In genomic region chr4:132524321-132524741, GRCm38 (mm10) we compare ENCODE assay signal across 13 mouse cellular contexts. TPM values are rescaled to one million over a fixed set of nuclear protein-coding genes. Genes with fewer than 3 reads are reported as not detected.
DNase-seq lines count a peak whose midpoint lies in the region; ATAC-seq and TF ChIP-seq lines count a peak whose summit lies in the region.
"Had no signal": no experiment of that assay in that cellular context is flagged by ENCODE, and none has a peak within 500 bp of the region (broad histone marks: within the 10 kb centered on the region; RNA-seq: fewer than 3 reads in every experiment).

No protein-coding gene starts in this region.

- in situ Hi-C loops in ES-E14 (cut with MboI; ENCODE audit: low sequenced_read_pairs in 2 of 2, unreplicated experiment in 2 of 2), result no loop called here

- DNase-seq in kidney, adult 2 months, result peak; percentile 33
- no peak for DNase-seq in kidney, adult 8-10 months
- DNase-seq in ES-E14 (ENCODE audit: low read depth, low spot score) (no peak), adipocyte (ENCODE audit: low spot score) (no peak)
- no peak for DNase-seq in B cell, adult 2 months
- DNase-seq: cerebellum, postnatal 10 days; kidney, postnatal 36 days had no signal

- no peaks in the 10 kb centered on the region for H3K4me1 ChIP-seq in kidney, adult 2 months (ENCODE audit: control insufficient read depth, insufficient read depth, low read length)
- H3K4me1 ChIP-seq in ES-Bruce4 (ENCODE audit: control insufficient read depth, insufficient read depth, low read length) (no peaks in the 10 kb centered on the region), ES-E14 (ENCODE audit: control insufficient read depth in 2 of 2, insufficient read depth in 2 of 2, low read length in 2 of 2, poor library complexity in 1 of 2) (peaks cover 2 to 8% of the 10 kb centered on the region in 2 experiments; a peak in 2 of 4 replicates)
- no peaks in the 10 kb centered on the region for H3K4me1 ChIP-seq in limb, embryonic 12.5 days (replicated peaks)

- H3K27me3 ChIP-seq in kidney, adult 2 months (replicated peaks; ENCODE audit: control insufficient read depth, insufficient read depth, low read length), result no peaks in the 10 kb centered on the region
- no peaks in the 10 kb centered on the region for H3K27me3 ChIP-seq in ES-Bruce4 (ENCODE audit: control insufficient read depth, insufficient read depth, low read length, poor library complexity, severe bottlenecking)
- H3K27me3 ChIP-seq in limb, embryonic 12.5 days, result no peaks in the 10 kb centered on the region
- H3K27me3 ChIP-seq: midbrain, embryonic 12.5 days; Patski had no signal

- H3K4me2 ChIP-seq in limb, embryonic 12.5 days, result no peak overlapping the region
- H3K4me2 ChIP-seq: midbrain, embryonic 12.5 days had no signal

- peak overlapping the region; percentile 23 for H3K9ac ChIP-seq in ES-Bruce4 (ENCODE audit: low read depth, poor library complexity, severe bottlenecking)
- peak overlapping the region; percentile 63; the same call in 1 of the 2 replicates for H3K9ac ChIP-seq in ES-E14 (ENCODE audit: insufficient read depth, low read depth, low read length, poor library complexity, severe bottlenecking)
- H3K9ac ChIP-seq in limb, embryonic 12.5 days (replicated peaks), result peak overlapping the region; percentile 35; the same call in 1 of the 2 replicates
- H3K9ac ChIP-seq: midbrain, embryonic 12.5 days had no signal

- no peak for ATAC-seq in limb, embryonic 12.5 days (ENCODE audit: insufficient number of reproducible peaks, insufficient read depth, low FRiP score, low TSS enrichment, low read depth)
- no peak for ATAC-seq in activated CD4-positive, CD25-positive, alpha-beta regulatory T cell, adult 4 months
- ATAC-seq: forebrain, embryonic 14.5 days; Patski had no signal

- H3K27ac ChIP-seq in kidney, adult 2 months (ENCODE audit: insufficient read depth, low read depth, low read length), result no peak overlapping the region
- peak overlapping the region; percentile 99 for H3K27ac ChIP-seq in ES-Bruce4 (ENCODE audit: insufficient read depth, low read length)
- H3K27ac ChIP-seq in ES-E14 (ENCODE audit: insufficient read depth, low read depth, low read length, poor library complexity, severe bottlenecking), result peak overlapping the region; percentile 91
- no peak overlapping the region for H3K27ac ChIP-seq in limb, embryonic 12.5 days
- H3K27ac ChIP-seq: midbrain, embryonic 12.5 days had no signal

- H3K9me3 ChIP-seq in ES-Bruce4 (replicated peaks; ENCODE audit: control insufficient read depth, insufficient read depth, low read length, poor library complexity, severe bottlenecking), result no peaks in the 10 kb centered on the region
- no peaks in the 10 kb centered on the region for H3K9me3 ChIP-seq in ES-E14 (ENCODE audit: control insufficient read depth, insufficient read depth, low read depth, low read length)
- no peaks in the 10 kb centered on the region for H3K9me3 ChIP-seq in limb, embryonic 12.5 days
- H3K9me3 ChIP-seq: midbrain, embryonic 12.5 days had no signal

- 25% methylated on average over 11 of the region's 11 CpGs for WGBS in kidney, adult 2 months
- WGBS in limb, embryonic 12.5 days, result 35% methylated on average over 11 of the region's 11 CpGs

- no peaks in the 10 kb centered on the region for H3K36me3 ChIP-seq in kidney, adult 2 months (ENCODE audit: control insufficient read depth, insufficient read depth, low read length)
- H3K36me3 ChIP-seq in ES-Bruce4 (ENCODE audit: control insufficient read depth, insufficient read depth, low read length, poor library complexity, severe bottlenecking) (no peaks in the 10 kb centered on the region), ES-E14 (ENCODE audit: control insufficient read depth, insufficient read depth, low read length, poor library complexity, severe bottlenecking) (peaks cover 2% of the 10 kb centered on the region; the same call in 1 of the 2 replicates)
- H3K36me3 ChIP-seq in limb, embryonic 12.5 days, result peaks cover 8% of the 10 kb centered on the region

- H3K4me3 ChIP-seq in kidney, adult 2 months (ENCODE audit: insufficient read depth, low read depth, low read length), result no peak overlapping the region
- peak overlapping the region; percentile 35; the same call in 1 of the 2 replicates for H3K4me3 ChIP-seq in ES-Bruce4 (ENCODE audit: low read depth, low read length)
- peak overlapping the region; percentile 18 to 35 for H3K4me3 ChIP-seq in ES-E14 (ENCODE audit: insufficient read depth in 1 of 2, low read depth in 1 of 2, low read length in 2 of 2, poor library complexity in 1 of 2, severe bottlenecking in 1 of 2)
- no peak overlapping the region for H3K4me3 ChIP-seq in limb, embryonic 12.5 days (replicated peaks)
- H3K4me3 ChIP-seq: midbrain, embryonic 12.5 days had no signal

- no peak for TF ChIP-seq POLR2A in kidney, adult 2 months (IDR thresholded peaks at IDR 0.05; ENCODE audit: low read depth, low read length)
- peak; percentile 13 for TF ChIP-seq POLR2A in ES-Bruce4 (IDR thresholded peaks at IDR 0.05; ENCODE audit: insufficient read depth, low read length)

- no peak for TF ChIP-seq CTCF in kidney, adult 2 months (conservative IDR thresholded peaks at IDR 0.05; ENCODE audit: insufficient read depth, insufficient read length, low read depth, low read length)
- no peak for TF ChIP-seq CTCF in ES-Bruce4 (IDR thresholded peaks at IDR 0.05; ENCODE audit: low read depth, low read length)

- TF ChIP-seq EP300 in ES-Bruce4 (IDR thresholded peaks at IDR 0.05; ENCODE audit: insufficient read depth, low read depth, low read length), result 0 out of 2 replicates have a peak, but pooled peaks have one; percentile 32

TF ChIP-seq in ES-E14, 5 proteins besides CTCF, POLR2A, EP300 and RAD21:
- TF ChIP-seq MAFK (IDR thresholded peaks at IDR 0.05; ENCODE audit: insufficient read depth, low read depth, low read length) (no peak), ZC3H11A (IDR thresholded peaks at IDR 0.05; ENCODE audit: borderline replicate concordance, low read depth, low read length) (no peak), CHD2 (IDR thresholded peaks at IDR 0.05; ENCODE audit: low read depth, low read length) (no peak), HCFC1 (IDR thresholded peaks at IDR 0.05; ENCODE audit: borderline replicate concordance, insufficient read depth, low read length) (no peak), ZNF384 (IDR thresholded peaks at IDR 0.05; ENCODE audit: low read depth, low read length) (no peak)

RNA-seq across cellular contexts. Expression of gene Atpif1, which starts 9.1 kb away (rescaled TPM):
- 346 and 485 TPM in 2 replicates for polyA plus RNA-seq in kidney, adult 2 months (2012; rRNA removed)
- 461 and 512 TPM in 2 replicates for polyA plus RNA-seq in ES-Bruce4 (2011; ENCODE audit: insufficient read depth, insufficient read length, low read depth, missing spikeins)
- total RNA-seq in ES-E14 (2012; rRNA removed), result 485 and 496 TPM in 2 replicates
- polyA plus RNA-seq in limb, embryonic 12.5 days (2016; fragmentation: Nextera tagmentation; extraction: Ambion mirVana), result 1,138 and 1,150 TPM in 2 replicates
- 100 to 1,000 TPM; 222 to 226 TPM for polyA plus RNA-seq in activated CD4-positive, CD25-positive, alpha-beta regulatory T cell, adult 4 months (2017; shearing (Covaris generic))

RNA-seq across cellular contexts. Expression of gene Dnajc8, which starts 11.0 kb away (rescaled TPM):
- polyA plus RNA-seq in kidney, adult 2 months (2012; rRNA removed), result 22.2 and 32.2 TPM in 2 replicates
- polyA plus RNA-seq in ES-Bruce4 (2011; ENCODE audit: insufficient read depth, insufficient read length, low read depth, missing spikeins), result 340 and 348 TPM in 2 replicates
- 127 and 167 TPM in 2 replicates for total RNA-seq in ES-E14 (2012; rRNA removed)
- 190 and 191 TPM in 2 replicates for polyA plus RNA-seq in limb, embryonic 12.5 days (2016; fragmentation: Nextera tagmentation; extraction: Ambion mirVana)
- polyA plus RNA-seq in activated CD4-positive, CD25-positive, alpha-beta regulatory T cell, adult 4 months (2017; shearing (Covaris generic)), result 100 to 1,000 TPM; 293 to 317 TPM

RNA-seq across cellular contexts. Expression of gene Sesn2, which starts 14.0 kb away (rescaled TPM):
- 26.7 and 29.4 TPM in 2 replicates for polyA plus RNA-seq in kidney, adult 2 months (2012; rRNA removed)
- 41.6 TPM in 2 replicates for polyA plus RNA-seq in ES-Bruce4 (2011; ENCODE audit: insufficient read depth, insufficient read length, low read depth, missing spikeins)
- total RNA-seq in ES-E14 (2012; rRNA removed), result 75.8 and 96.1 TPM in 2 replicates
- 11.0 and 11.3 TPM in 2 replicates for polyA plus RNA-seq in limb, embryonic 12.5 days (2016; fragmentation: Nextera tagmentation; extraction: Ambion mirVana)
- polyA plus RNA-seq in activated CD4-positive, CD25-positive, alpha-beta regulatory T cell, adult 4 months (2017; shearing (Covaris generic)), result 1 to 10 TPM; 1.7 to 5.4 TPM

RNA-seq across cellular contexts. Expression of gene Ptafr, which starts 39.5 kb away (rescaled TPM):
- 1.4 and 2.2 TPM in 2 replicates for polyA plus RNA-seq in kidney, adult 2 months (2012; rRNA removed)
- polyA plus RNA-seq in ES-Bruce4 (2011; ENCODE audit: insufficient read depth, insufficient read length, low read depth, missing spikeins), result 0.22 and 0.30 TPM in 2 replicates
- total RNA-seq in ES-E14 (2012; rRNA removed), result 0.26 and 0.40 TPM in 2 replicates
- 0.23 and 0.33 TPM in 2 replicates for polyA plus RNA-seq in limb, embryonic 12.5 days (2016; fragmentation: Nextera tagmentation; extraction: Ambion mirVana)
- polyA plus RNA-seq in activated CD4-positive, CD25-positive, alpha-beta regulatory T cell, adult 4 months (2017; shearing (Covaris generic)), result under 1 TPM; 0.62 to 0.90 TPM
- polyA plus RNA-seq: Patski had no signal

Comparison
In these comparisons a context has a peak if more than half of its experiments do, and no peak if none do; other contexts are left out.
1. H3K27ac ChIP-seq: peak in ES-Bruce4 (single experiment) and ES-E14 (single experiment); none in kidney, adult 2 months (single experiment) and limb, embryonic 12.5 days (single experiment).
2. H3K4me3 ChIP-seq: peak in ES-Bruce4 (single experiment) and ES-E14 (2 of 2); none in kidney, adult 2 months (single experiment) and limb, embryonic 12.5 days (single experiment).
3. Peak in every context shown above with its lines, with median percentiles within 50 percentile points of each other: H3K9ac ChIP-seq.